Mouse (Mus musculus) stomach, embryonic 16.5 days (tissue): ENCODE data around the gene Flnb. TPM values are rescaled to one million over a fixed set of nuclear protein-coding genes. Genes with fewer than 3 reads are reported as not detected.

Experiments used
- ATAC-seq: fragments of 200-750 bp; cut with Nextera tagmentation; 2 replicates; pipeline ENCODE4 v1.8.0; 2017; ENCODE audit warnings: moderate number of reproducible peaks, moderate TSS enrichment; ENCODE audit not compliant: insufficient read depth, low FRiP score
- H3K27ac ChIP-seq: fragments of 300-500 bp; sonication (generic); 2 replicates; pipeline ENCODE4 v1.5.1; 2014; ENCODE audit warnings: low read length
- H3K27me3 ChIP-seq: fragments of 300-500 bp; sonication (generic); 2 replicates; pipeline ENCODE4 v1.6.1; 2014; ENCODE audit warnings: low read length, control low read depth, mixed read lengths; ENCODE audit not compliant: control insufficient read depth, insufficient read depth
- H3K36me3 ChIP-seq: fragments of 300-500 bp; sonication (generic); 2 replicates; pipeline ENCODE4 v1.6.1; 2014; ENCODE audit warnings: low read length; ENCODE audit not compliant: control insufficient read depth, insufficient read depth
- H3K4me1 ChIP-seq: fragments of 300-500 bp; sonication (generic); 2 replicates; pipeline ENCODE4 v1.6.1; 2014; ENCODE audit warnings: low read length, control low read depth, mixed read lengths; ENCODE audit not compliant: control insufficient read depth, insufficient read depth
- H3K4me2 ChIP-seq: fragments of 300-500 bp; sonication (generic); 2 replicates; pipeline ENCODE4 v1.6.1; 2014; ENCODE audit warnings: low read depth, low read length, mixed read lengths
- H3K4me3 ChIP-seq: fragments of 300-500 bp; sonication (generic); replicated peaks from 2 replicates; pipeline ENCODE4 v1.5.1; 2014; ENCODE audit warnings: mild to moderate bottlenecking, low read length
- H3K9ac ChIP-seq: fragments of 300-500 bp; sonication (generic); 2 replicates; pipeline ENCODE4 v1.6.1; 2014; ENCODE audit warnings: low read length
- H3K9me3 ChIP-seq: fragments of 300-500 bp; sonication (generic); replicated peaks from 2 replicates; pipeline ENCODE4 v1.6.1; 2016; ENCODE audit warnings: low read length, control low read depth; ENCODE audit not compliant: control insufficient read depth
- WGBS: fragments of 180-500 bp; shearing (Covaris S2); extraction: QIAGEN DNeasy Blood & Tissue Kit; methylation state at CpG from one replicate; pipeline ENCODE4 v1.1.7; 2014; 5-methylcytosine and 5-hydroxymethylcytosine counted together
- polyA plus RNA-seq: library from polyadenylated mRNA; unstranded; fragments of >200 nt; fragmentation: Nextera tagmentation; extraction: Ambion mirVana; gene quantifications from 2 replicates; pipeline ENCODE4 v1.2.1, GENCODE M21; 2015

Gene Flnb
- polyA plus RNA-seq, 1 experiment from 2014 or later, result 25.8 TPM

- Histone ChIP-seq H3K27ac (no peak overlapping the region), H3K27me3 (no peaks in the 10 kb centered on the region), H3K4me3 (no peak overlapping the region), H3K9ac (no peak overlapping the region), H3K9me3 (no peaks in the 10 kb centered on the region), H3K36me3 (peaks cover 6% of the 10 kb centered on the region), H3K4me1 (no peaks in the 10 kb centered on the region), H3K4me2 (no peak overlapping the region)
- WGBS, result 31% methylated on average over 17 of the region's 17 CpGs
- ATAC-seq, result no peak
Observed at GRCm38 (mm10) chr14:7937052-7937630, 119.4 kb downstream of the Flnb start.

- H3K27ac ChIP-seq, result no peak overlapping the region
- no peak overlapping the region for H3K9ac ChIP-seq
- ATAC-seq, result no peak
- 67% methylated on average over 19 of the region's 19 CpGs for WGBS
- peaks cover 6% of the 10 kb centered on the region; the same call in 1 of the 2 replicates for H3K36me3 ChIP-seq
- no peaks in the 10 kb centered on the region for H3K27me3 ChIP-seq
- no peak overlapping the region for H3K4me2 ChIP-seq
- H3K4me3 ChIP-seq, result no peak overlapping the region
- peaks cover 11% of the 10 kb centered on the region; the same call in 1 of the 2 replicates for H3K4me1 ChIP-seq
- no peaks in the 10 kb centered on the region for H3K9me3 ChIP-seq
Observed at GRCm38 (mm10) chr14:7938809-7939784, 121.3 kb downstream of the Flnb start.

- H3K36me3 ChIP-seq, result 0 out of 2 replicates have a peak, but pooled peaks cover 6% of the 10 kb centered on the region
- H3K4me3 ChIP-seq, result no peak overlapping the region
- H3K9me3 ChIP-seq, result no peaks in the 10 kb centered on the region
- WGBS, result 69% methylated on average over 5 of the region's 5 CpGs
- H3K4me1 ChIP-seq, result peaks cover 11% of the 10 kb centered on the region; the same call in 1 of the 2 replicates
- H3K27ac ChIP-seq, result no peak overlapping the region
- H3K4me2 ChIP-seq, result no peak overlapping the region
- no peak overlapping the region for H3K9ac ChIP-seq
- H3K27me3 ChIP-seq, result no peaks in the 10 kb centered on the region
- no peak for ATAC-seq
Observed at GRCm38 (mm10) chr14:7941413-7941812, 123.7 kb downstream of the Flnb start.

GRCm38 (mm10) chr14:7943101-7943800 lies 125.5 kb downstream of the Flnb start:
- peak; percentile 6; the same call in 1 of the 2 replicates for ATAC-seq

GRCm38 (mm10) chr14:7943801-7944135 lies 126.0 kb downstream of the Flnb start:
- H3K27me3 ChIP-seq, result no peaks in the 10 kb centered on the region
- peak; percentile 49; the same call in 1 of the 2 replicates for ATAC-seq
- no peak overlapping the region for H3K9ac ChIP-seq
- 60% methylated on average over 3 of the region's 3 CpGs for WGBS
- 0 out of 2 replicates have a peak, but pooled peaks cover 6% of the 10 kb centered on the region for H3K36me3 ChIP-seq
- H3K4me1 ChIP-seq, result peaks cover 11% of the 10 kb centered on the region; the same call in 1 of the 2 replicates
- no peak overlapping the region for H3K4me2 ChIP-seq
- H3K4me3 ChIP-seq, result no peak overlapping the region
- H3K9me3 ChIP-seq, result no peaks in the 10 kb centered on the region
- peak overlapping the region; percentile 4 for H3K27ac ChIP-seq

More at GRCm38 (mm10) chr14:7943101-7943800, 125.5 kb downstream of the Flnb start:
- Histone ChIP-seq H3K27ac (peak overlapping the region; percentile 4), H3K4me2 (no peak overlapping the region), H3K36me3 (0 out of 2 replicates have a peak, but pooled peaks cover 6% of the 10 kb centered on the region), H3K9me3 (no peaks in the 10 kb centered on the region), H3K9ac (no peak overlapping the region), H3K4me3 (no peak overlapping the region), H3K4me1 (peaks cover 11% of the 10 kb centered on the region; the same call in 1 of the 2 replicates), H3K27me3 (no peaks in the 10 kb centered on the region)
- WGBS, result 64% methylated on average over 7 of the region's 7 CpGs

- Histone ChIP-seq H3K4me2 (no peak overlapping the region), H3K27me3 (no peaks in the 10 kb centered on the region), H3K9me3 (no peaks in the 10 kb centered on the region), H3K4me1 (peaks cover 11% of the 10 kb centered on the region; the same call in 1 of the 2 replicates), H3K9ac (no peak overlapping the region), H3K4me3 (no peak overlapping the region), H3K36me3 (0 out of 2 replicates have a peak, but pooled peaks cover 6% of the 10 kb centered on the region), H3K27ac (no peak overlapping the region)
- ATAC-seq, result no peak
- 47% methylated on average over 8 of the region's 8 CpGs for WGBS
Observed at GRCm38 (mm10) chr14:7944349-7945039, 126.7 kb downstream of the Flnb start.

- Histone ChIP-seq H3K4me1 (peaks cover 11% of the 10 kb centered on the region; the same call in 1 of the 2 replicates), H3K9me3 (no peaks in the 10 kb centered on the region), H3K4me3 (no peak overlapping the region), H3K9ac (no peak overlapping the region), H3K27ac (no peak overlapping the region), H3K4me2 (no peak overlapping the region), H3K27me3 (no peaks in the 10 kb centered on the region), H3K36me3 (0 out of 2 replicates have a peak, but pooled peaks cover 6% of the 10 kb centered on the region)
- 74% methylated on average over 5 of the region's 5 CpGs for WGBS
- ATAC-seq, result no peak
Observed at GRCm38 (mm10) chr14:7945261-7945660, 127.5 kb downstream of the Flnb start.

- H3K4me1 ChIP-seq, result peaks cover 19% of the 10 kb centered on the region
- WGBS, result 83% methylated on average over 9 of the region's 9 CpGs
- no peaks in the 10 kb centered on the region for H3K9me3 ChIP-seq
- no peaks in the 10 kb centered on the region for H3K27me3 ChIP-seq
- no peak overlapping the region for H3K27ac ChIP-seq
- no peak for ATAC-seq
- H3K4me3 ChIP-seq, result no peak overlapping the region
- H3K4me2 ChIP-seq, result no peak overlapping the region
- H3K9ac ChIP-seq, result no peak overlapping the region
- H3K36me3 ChIP-seq, result no peaks in the 10 kb centered on the region
Observed at GRCm38 (mm10) chr14:7951234-7951633, 133.5 kb downstream of the Flnb start.
